Comparison of ENCODE assay signal across 10 mouse cellular contexts in the genomic region with DNA sequence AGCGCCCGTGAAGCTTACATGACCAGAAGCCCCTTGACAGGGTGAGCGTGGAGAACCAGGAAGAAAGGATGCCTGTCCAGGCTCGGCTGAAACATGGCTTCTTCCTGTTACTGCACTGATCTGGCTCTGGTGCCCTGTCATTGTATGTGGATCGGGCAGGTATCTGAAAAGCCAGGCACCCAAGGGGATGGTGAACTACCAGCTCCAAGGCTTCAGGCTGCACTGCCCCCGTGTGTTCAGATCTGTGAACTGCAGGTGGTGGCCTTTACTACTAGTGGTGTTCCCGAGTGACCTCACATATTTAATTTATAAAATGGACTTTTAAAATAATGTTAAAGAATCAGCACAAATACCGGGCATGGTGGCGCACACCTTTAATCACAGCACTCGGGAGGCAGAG.
DNase-seq lines count a peak whose midpoint lies in the region; ATAC-seq and TF ChIP-seq lines count a peak whose summit lies in the region.
"Had no signal": no experiment of that assay in that cellular context is flagged by ENCODE, and none has a peak within 500 bp of the region (broad histone marks: within the 10 kb centered on the region; RNA-seq: fewer than 3 reads in every experiment).

No protein-coding gene starts in this region.

- TF ChIP-seq CTCF in heart, postnatal 0 days (IDR thresholded peaks at IDR 0.05; ENCODE audit: low read depth), result peak; percentile 75

- TF ChIP-seq EP300 in heart, postnatal 0 days (IDR thresholded peaks at IDR 0.05; ENCODE audit: low read depth), result no peak

- no peaks in the 10 kb centered on the region for H3K4me1 ChIP-seq in heart, postnatal 0 days (ENCODE audit: control insufficient read depth, insufficient read depth)
- H3K4me1 ChIP-seq: embryonic facial prominence, embryonic 15.5 days had no signal

- ATAC-seq in heart, postnatal 0 days (ENCODE audit: insufficient read depth, low read depth), result peak; percentile 9; the same call in 1 of the 2 replicates
- ATAC-seq in megakaryocyte, adult 5-6 weeks (ENCODE audit: poor library complexity, severe bottlenecking), result peak; percentile 83

- H3K27ac ChIP-seq in heart, postnatal 0 days (ENCODE audit: low read depth), result no peak overlapping the region
- H3K27ac ChIP-seq: embryonic facial prominence, embryonic 15.5 days; limb, embryonic 12.5 days had no signal

- H3K4me3 ChIP-seq in heart, postnatal 0 days (ENCODE audit: low read depth, low read length), result no peak overlapping the region
- H3K4me3 ChIP-seq: embryonic facial prominence, embryonic 15.5 days; limb, embryonic 12.5 days had no signal

- intact Hi-C loops in heart, postnatal 25 days (cut with DNase I), result loop anchor here (2.0 kb wide), 1 partner anchor 39 kb away; no protein-coding TSS in a partner anchor

- no peak overlapping the region for H3K4me2 ChIP-seq in heart, postnatal 0 days (ENCODE audit: low read depth, low read length)
- H3K4me2 ChIP-seq: embryonic facial prominence, embryonic 15.5 days; limb, embryonic 12.5 days had no signal

- peak; percentile 45 for DNase-seq in heart, postnatal 0 days (ENCODE audit: low spot score)
- DNase-seq in heart, postnatal 25 days (ENCODE audit: low spot score), result no peak
- DNase-seq in 416B (ENCODE audit: low read depth) (peak; percentile 72), NIH3T3 (ENCODE audit: low read depth) (peak; percentile 77)
- DNase-seq in cerebellum, postnatal 25 days, result peak; percentile 55 to 76
- peak; percentile 49 for DNase-seq in kidney, postnatal 14 days
- DNase-seq in thymus, postnatal 36 days, result peak; percentile 51 to 53

- no peak overlapping the region for H3K9ac ChIP-seq in heart, postnatal 0 days (replicated peaks; ENCODE audit: low read depth, low read length)
- H3K9ac ChIP-seq: embryonic facial prominence, embryonic 15.5 days; limb, embryonic 12.5 days had no signal

- H3K27me3 ChIP-seq in heart, postnatal 0 days (ENCODE audit: control insufficient read depth, insufficient read depth, low read length), result no peaks in the 10 kb centered on the region
- H3K27me3 ChIP-seq: embryonic facial prominence, embryonic 15.5 days; limb, embryonic 12.5 days had no signal

- 78% methylated on average over 10 of the region's 10 CpGs for WGBS in heart, postnatal 0 days

- no peaks in the 10 kb centered on the region for H3K9me3 ChIP-seq in heart, postnatal 0 days (replicated peaks; ENCODE audit: control insufficient read depth, low read length)
- H3K9me3 ChIP-seq: embryonic facial prominence, embryonic 15.5 days; limb, embryonic 12.5 days had no signal

- H3K36me3 ChIP-seq in heart, postnatal 0 days (replicated peaks; ENCODE audit: control insufficient read depth, insufficient read depth, low read length), result peaks cover 49% of the 10 kb centered on the region
